Mouse (Mus musculus) right cerebral cortex, postnatal 4 days (tissue): ENCODE results near the gene Nos3.
A peak's percentile ranks its signal among the peaks of the same experiment; 100 is the strongest.
"Not testable (repeated sequence)": the region's sequence is repeated elsewhere in the genome, so short reads cannot be mapped to it uniquely, and the experiment has no call there.

Experiments
- DNase-seq: peaks from one replicate; pipeline ENCODE4 v3.0.0-alpha.2; 2022

Gene Nos3

GRCm38 (mm10) chr5:24379501-24379900 lies 14.9 kb downstream of the Nos3 start:
- no peak for DNase-seq

- no peak for DNase-seq
Measured at GRCm38 (mm10) chr5:24380499-24380898, 15.9 kb downstream of the Nos3 start.

- DNase-seq = no peak
Measured at GRCm38 (mm10) chr5:24381486-24381885, 16.9 kb downstream of the Nos3 start.

GRCm38 (mm10) chr5:24381988-24382387 lies 17.4 kb downstream of the Nos3 start:
- no peak for DNase-seq

GRCm38 (mm10) chr5:24383026-24383859 lies 18.6 kb downstream of the Nos3 start:
- peak; percentile 92 for DNase-seq

- DNase-seq = no peak
Measured at GRCm38 (mm10) chr5:24384407-24384806, 19.8 kb downstream of the Nos3 start.

- no peak for DNase-seq
Measured at GRCm38 (mm10) chr5:24385374-24385773, 20.8 kb downstream of the Nos3 start.

GRCm38 (mm10) chr5:24385887-24386550 lies 21.4 kb downstream of the Nos3 start:
- no peak for DNase-seq

- DNase-seq = peak; percentile 61
Measured at GRCm38 (mm10) chr5:24387264-24388241, 22.9 kb downstream of the Nos3 start.

- no peak for DNase-seq
Measured at GRCm38 (mm10) chr5:24388246-24388915, 23.8 kb downstream of the Nos3 start.

GRCm38 (mm10) chr5:24389011-24389657 lies 24.5 kb downstream of the Nos3 start:
- no peak for DNase-seq

- no peak for DNase-seq
Measured at GRCm38 (mm10) chr5:24389658-24390020, 25.0 kb downstream of the Nos3 start.

GRCm38 (mm10) chr5:24391864-24392263 lies 27.3 kb downstream of the Nos3 start, which contains the start of gene Atg9b:
Gene Atg9b (minus strand): TSS chr5:24392143.
- no peak for DNase-seq

- no peak for DNase-seq
Measured at GRCm38 (mm10) chr5:24392724-24393123, 28.1 kb downstream of the Nos3 start.

- peak; percentile 78 for DNase-seq
Measured at GRCm38 (mm10) chr5:24393392-24393997, 28.9 kb downstream of the Nos3 start, which contains the start of gene Abcb8. Gene Abcb8 (plus strand): TSS chr5:24393663.

- DNase-seq = peak; percentile 88
Measured at GRCm38 (mm10) chr5:24394165-24394894, 29.7 kb downstream of the Nos3 start.

GRCm38 (mm10) chr5:24396254-24396653 lies 31.6 kb downstream of the Nos3 start:
- not testable (repeated sequence) for DNase-seq

- no peak for DNase-seq
Measured at GRCm38 (mm10) chr5:24399686-24400085, 35.1 kb downstream of the Nos3 start.

GRCm38 (mm10) chr5:24400362-24400761 lies 35.8 kb downstream of the Nos3 start:
- no peak for DNase-seq

GRCm38 (mm10) chr5:24400911-24401605 lies 36.4 kb downstream of the Nos3 start:
- DNase-seq = no peak
